Comparison of ENCODE assay signal across 13 mouse cellular contexts in the genomic region with DNA sequence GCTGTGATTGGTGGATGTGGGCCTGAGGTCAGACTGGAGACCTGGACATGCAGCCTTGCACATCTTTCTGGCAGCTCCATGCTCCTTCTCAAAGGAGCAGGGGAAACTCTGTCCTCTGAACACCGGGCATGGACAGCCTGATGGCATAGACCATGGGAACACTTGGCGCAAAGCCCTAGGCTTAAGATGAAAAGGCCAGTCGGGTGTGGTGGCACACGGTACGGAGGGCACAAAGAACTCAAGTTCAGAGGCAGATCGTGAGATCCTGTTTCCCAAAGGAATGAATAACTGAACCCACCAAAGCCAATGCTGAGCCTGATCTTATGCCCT. TPM values are rescaled to one million over a fixed set of nuclear protein-coding genes. Genes with fewer than 3 reads are reported as not detected.
DNase-seq lines count a peak whose midpoint lies in the region; ATAC-seq and TF ChIP-seq lines count a peak whose summit lies in the region.
"Had no signal": no experiment of that assay in that cellular context is flagged by ENCODE, and none has a peak within 500 bp of the region (broad histone marks: within the 10 kb centered on the region; RNA-seq: fewer than 3 reads in every experiment).

No protein-coding gene starts in this region.

- H3K4me3 ChIP-seq in heart, adult 2 months: no peak overlapping the region
- H3K4me3 ChIP-seq in embryonic fibroblast, embryonic 13.5 days (ENCODE audit: insufficient read depth, low read length): no peak overlapping the region
- H3K4me3 ChIP-seq in myocyte: no peak overlapping the region
- H3K4me3 ChIP-seq: forebrain, embryonic 12.5 days; limb, embryonic 15.5 days; megakaryocyte, embryonic 14.5 days had no signal

- no peak overlapping the region for H3K9ac ChIP-seq in heart, adult 2 months (ENCODE audit: low read depth, low read length)
- H3K9ac ChIP-seq: forebrain, embryonic 12.5 days; limb, embryonic 15.5 days had no signal

- no peak for ATAC-seq in activated CD4-positive, CD25-positive, alpha-beta regulatory T cell, adult 4 months
- ATAC-seq: CD4-positive, CD25-positive, alpha-beta regulatory T cell, adult 4 months had no signal

- peak overlapping the region; percentile 63; the same call in 1 of the 2 replicates for H3K27ac ChIP-seq in heart, adult 2 months
- H3K27ac ChIP-seq in embryonic fibroblast, embryonic 13.5 days (ENCODE audit: insufficient read depth, low read length): peak overlapping the region; percentile 39
- H3K27ac ChIP-seq: forebrain, embryonic 12.5 days had no signal

- 46% methylated on average over 6 of the region's 6 CpGs for WGBS in heart, adult 2 months

- DNase-seq in heart, adult 2 months: no peak
- no peak for DNase-seq in heart, adult 18-20 months
- DNase-seq in left cerebral cortex, postnatal 4 days: peak; percentile 26
- no peak for DNase-seq in left cerebral cortex, adult 11 months (ENCODE audit: low spot score)
- no peak for DNase-seq in thymus, postnatal 0 days (ENCODE audit: low spot score)
- DNase-seq: right cerebral cortex, postnatal 14 days had no signal

- H3K4me1 ChIP-seq in heart, adult 2 months (ENCODE audit: control insufficient read depth, insufficient read depth, low read length): peaks cover 27% of the 10 kb centered on the region
- peaks cover 19% of the 10 kb centered on the region for H3K4me1 ChIP-seq in embryonic fibroblast, embryonic 13.5 days (ENCODE audit: control insufficient read depth, insufficient read depth, low read length)

- TF ChIP-seq CTCF in heart, adult 2 months (IDR thresholded peaks at IDR 0.05): no peak
- no peak for TF ChIP-seq CTCF in embryonic fibroblast, embryonic 13.5 days (IDR thresholded peaks at IDR 0.05; ENCODE audit: borderline replicate concordance, insufficient read depth, low read length)

- no peaks in the 10 kb centered on the region for H3K27me3 ChIP-seq in heart, adult 2 months (ENCODE audit: control insufficient read depth, insufficient read depth, low read length)
- no peaks in the 10 kb centered on the region for H3K27me3 ChIP-seq in myocyte (ENCODE audit: control insufficient read depth, insufficient read depth, insufficient read length)
- H3K27me3 ChIP-seq: forebrain, embryonic 12.5 days; limb, embryonic 15.5 days had no signal

- no peaks in the 10 kb centered on the region for H3K79me2 ChIP-seq in heart, adult 2 months (replicated peaks; ENCODE audit: control insufficient read depth, insufficient read depth, low read length)
- H3K79me2 ChIP-seq in myocyte (ENCODE audit: control insufficient read depth, insufficient read depth): peaks cover 8% of the 10 kb centered on the region

- no peaks in the 10 kb centered on the region for H3K36me3 ChIP-seq in heart, adult 2 months (ENCODE audit: control insufficient read depth, insufficient read depth, low read length)
- H3K36me3 ChIP-seq in myocyte (ENCODE audit: control insufficient read depth, insufficient read depth): no peaks in the 10 kb centered on the region
- H3K36me3 ChIP-seq: forebrain, embryonic 12.5 days; limb, embryonic 15.5 days had no signal

- no peak for TF ChIP-seq EP300 in heart, adult 2 months (IDR thresholded peaks at IDR 0.05; ENCODE audit: insufficient read depth, low read depth, low read length)

- peak overlapping the region; percentile 70 for H3K4me2 ChIP-seq in myocyte (ENCODE audit: low read depth)
- H3K4me2 ChIP-seq: forebrain, embryonic 12.5 days; limb, embryonic 15.5 days had no signal

- intact Hi-C loops in heart, adult 2 months (cut with DNase I): no loop called here
- intact Hi-C loops in left cerebral cortex, postnatal 4 days (cut with DNase I): no loop called here

- H3ac ChIP-seq in myocyte (ENCODE audit: control insufficient read depth, insufficient read length): no peak overlapping the region

- TF ChIP-seq POLR2A in heart, adult 2 months (IDR thresholded peaks at IDR 0.05; ENCODE audit: insufficient read depth, low read depth, low read length): no peak
- TF ChIP-seq POLR2A in embryonic fibroblast, embryonic 13.5 days (IDR thresholded peaks at IDR 0.05; ENCODE audit: low read depth, low read length): no peak
- no peak for TF ChIP-seq POLR2A in myocyte (IDR thresholded peaks at IDR 0.05; ENCODE audit: insufficient read length, low read depth)

TF ChIP-seq in myocyte, 11 proteins besides CTCF, POLR2A, EP300 and RAD21:
- TF ChIP-seq MAX (IDR thresholded peaks at IDR 0.05; ENCODE audit: low read depth) (no peak), USF1 (IDR thresholded peaks at IDR 0.05; ENCODE audit: low read depth) (no peak), E2F4 (IDR thresholded peaks at IDR 0.05; ENCODE audit: insufficient read depth) (no peak), CEBPB (IDR thresholded peaks at IDR 0.05; ENCODE audit: insufficient read depth, poor library complexity, severe bottlenecking) (no peak), REST (IDR thresholded peaks at IDR 0.05; ENCODE audit: insufficient read depth, insufficient read length) (no peak), MYOG (IDR thresholded peaks at IDR 0.05; ENCODE audit: control insufficient read depth in 1 of 3, insufficient read depth in 1 of 3, insufficient read length in 2 of 3, low read depth in 2 of 3) (no peak), MYOD1 (IDR thresholded peaks at IDR 0.05; ENCODE audit: control insufficient read depth in 1 of 3, insufficient read length in 2 of 3, low read depth in 2 of 3) (no peak), SRF (IDR thresholded peaks at IDR 0.05; ENCODE audit: control insufficient read depth, insufficient read length, low read depth) (no peak), TCF3 (IDR thresholded peaks at IDR 0.05; ENCODE audit: insufficient read length, low read depth) (no peak), TCF12 (IDR thresholded peaks at IDR 0.05; ENCODE audit: insufficient read depth, poor library complexity, severe bottlenecking) (no peak), POLR2AphosphoS2 (IDR thresholded peaks at IDR 0.05; ENCODE audit: insufficient read length, low read depth) (no peak)

RNA-seq across cellular contexts. Expression of a gene that starts 43.6 kb away (rescaled TPM):
- 10 to 100 TPM; 60.1 to 68.0 TPM for total RNA-seq in heart, adult 2 months (2021)
- polyA plus RNA-seq in heart, adult 2 months (2012; rRNA removed): 29.0 and 55.7 TPM in 2 replicates
- total RNA-seq in heart, adult 18-20 months (2021): 10 to 100 TPM; 61.4 to 72.6 TPM
- 10 to 100 TPM; 29.7 to 30.3 TPM for total RNA-seq in left cerebral cortex, postnatal 4 days (2021)
- 50.0 and 52.7 TPM in 2 replicates for polyA plus RNA-seq in embryonic fibroblast, embryonic 13.5 days (2011; ENCODE audit: insufficient read length, low read depth, missing spikeins)
- 16.3 TPM for polyA plus RNA-seq in myocyte (2012; fragmentation: generic; extraction: Trizol)
- 43.9 and 44.1 TPM in 2 replicates for polyA plus RNA-seq in thymus, postnatal 0 days (2015; fragmentation: Nextera tagmentation; extraction: Ambion mirVana)
- 10 to 100 TPM; 90.9 to 97.8 TPM for polyA plus RNA-seq in activated CD4-positive, CD25-positive, alpha-beta regulatory T cell, adult 4 months (2017; shearing (Covaris generic))
